ENCODE assay signal across 22 mouse cellular contexts in the genomic region with DNA sequence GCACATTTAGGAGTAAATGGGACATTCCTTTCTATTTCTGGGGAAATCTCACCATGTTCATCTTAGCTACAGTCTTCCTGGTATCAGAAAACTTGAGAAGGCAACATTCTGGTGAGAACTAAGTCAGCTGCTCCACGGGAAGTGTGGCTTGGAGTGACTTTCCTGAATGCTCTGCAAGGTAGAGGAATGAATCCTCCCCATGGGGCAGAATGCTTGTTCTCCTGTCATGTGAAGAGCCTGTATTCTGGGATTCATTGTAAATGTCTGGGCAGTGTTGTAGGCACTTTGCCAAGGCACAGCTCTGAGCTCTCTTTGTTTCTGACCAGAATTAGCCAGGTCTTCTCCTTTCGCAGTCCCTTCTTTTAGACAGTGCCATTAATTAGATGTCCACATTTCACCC.
A peak's percentile ranks its signal among the peaks of the same experiment; 100 is the strongest.
DNase-seq lines count a peak whose midpoint lies in the region; ATAC-seq and TF ChIP-seq lines count a peak whose summit lies in the region.
"Had no signal": no experiment of that assay in that cellular context is flagged by ENCODE, and none has a peak within 500 bp of the region (broad histone marks: within the 10 kb centered on the region; RNA-seq: fewer than 3 reads in every experiment).

No protein-coding gene starts in this region.

- no peaks in the 10 kb centered on the region for H3K36me3 ChIP-seq in liver, embryonic 11.5 days (ENCODE audit: control insufficient read depth, insufficient read depth, low read length)
- no peaks in the 10 kb centered on the region for H3K36me3 ChIP-seq in liver, embryonic 12.5 days
- H3K36me3 ChIP-seq: embryonic facial prominence, embryonic 13.5 days; forebrain, embryonic 12.5 days; limb, embryonic 15.5 days had no signal

- no peak for TF ChIP-seq POLR2A in cerebellum, adult 2 months (IDR thresholded peaks at IDR 0.05; ENCODE audit: borderline replicate concordance, insufficient read depth, low read length)

- ATAC-seq in liver, embryonic 11.5 days (replicated peaks; ENCODE audit: low FRiP score), result no peak
- no peak for ATAC-seq in liver, embryonic 12.5 days
- ATAC-seq: lung, postnatal 0 days had no signal

- H3K27ac ChIP-seq in liver, embryonic 11.5 days (ENCODE audit: low read depth, low read length), result no peak overlapping the region
- H3K27ac ChIP-seq in liver, embryonic 12.5 days, result no peak overlapping the region
- no peak overlapping the region for H3K27ac ChIP-seq in cerebellum, adult 2 months (ENCODE audit: insufficient read depth, low read length)
- H3K27ac ChIP-seq: embryonic facial prominence, embryonic 13.5 days; forebrain, embryonic 12.5 days; hindbrain, embryonic 14.5 days; left cerebral cortex, adult 2 months; limb, embryonic 15.5 days; macrophage had no signal

- no peaks in the 10 kb centered on the region for H3K4me1 ChIP-seq in liver, embryonic 11.5 days (replicated peaks; ENCODE audit: control insufficient read depth, insufficient read depth, low read length)
- H3K4me1 ChIP-seq in liver, embryonic 12.5 days, result no peaks in the 10 kb centered on the region; the same call in 1 of the 2 replicates
- peaks cover 22% of the 10 kb centered on the region for H3K4me1 ChIP-seq in cerebellum, adult 2 months (ENCODE audit: control insufficient read depth, insufficient read depth, low read length)
- H3K4me1 ChIP-seq: embryonic facial prominence, embryonic 13.5 days; forebrain, embryonic 12.5 days; limb, embryonic 15.5 days had no signal

- no peaks in the 10 kb centered on the region for H3K9me3 ChIP-seq in liver, embryonic 11.5 days (ENCODE audit: control insufficient read depth, low read length)
- no peaks in the 10 kb centered on the region for H3K9me3 ChIP-seq in liver, embryonic 12.5 days (replicated peaks)
- H3K9me3 ChIP-seq: embryonic facial prominence, embryonic 13.5 days; forebrain, embryonic 12.5 days; limb, embryonic 15.5 days had no signal

- no peaks in the 10 kb centered on the region for H3K27me3 ChIP-seq in liver, embryonic 11.5 days (replicated peaks; ENCODE audit: control insufficient read depth, insufficient read depth, low read length)
- H3K27me3 ChIP-seq in liver, embryonic 12.5 days (replicated peaks), result no peaks in the 10 kb centered on the region
- no peaks in the 10 kb centered on the region for H3K27me3 ChIP-seq in cerebellum, adult 2 months (ENCODE audit: control insufficient read depth, insufficient read depth, low read length)
- H3K27me3 ChIP-seq: embryonic facial prominence, embryonic 13.5 days; forebrain, embryonic 12.5 days; limb, embryonic 15.5 days had no signal

- H3K4me2 ChIP-seq in liver, embryonic 11.5 days, result no peak overlapping the region
- H3K4me2 ChIP-seq in liver, embryonic 12.5 days, result no peak overlapping the region
- H3K4me2 ChIP-seq: embryonic facial prominence, embryonic 13.5 days; forebrain, embryonic 12.5 days; hindbrain, embryonic 14.5 days; limb, embryonic 15.5 days had no signal

- H3K9ac ChIP-seq in liver, embryonic 11.5 days (ENCODE audit: low read depth, low read length), result no peak overlapping the region
- no peak overlapping the region for H3K9ac ChIP-seq in liver, embryonic 12.5 days
- H3K9ac ChIP-seq: embryonic facial prominence, embryonic 13.5 days; forebrain, embryonic 12.5 days; hindbrain, embryonic 14.5 days; limb, embryonic 15.5 days had no signal

- no peak for TF ChIP-seq CTCF in cerebellum, adult 2 months (IDR thresholded peaks at IDR 0.05; ENCODE audit: borderline replicate concordance, insufficient read depth, low read depth, low read length)

- H3K4me3 ChIP-seq in liver, embryonic 11.5 days (ENCODE audit: low read depth, low read length), result no peak overlapping the region
- no peak overlapping the region for H3K4me3 ChIP-seq in liver, embryonic 12.5 days
- H3K4me3 ChIP-seq in cerebellum, adult 2 months (replicated peaks; ENCODE audit: insufficient read depth, low read depth, low read length), result no peak overlapping the region
- H3K4me3 ChIP-seq: embryonic facial prominence, embryonic 13.5 days; erythroblast, embryonic 14.5 days; forebrain, embryonic 12.5 days; left cerebral cortex, adult 2 months; limb, embryonic 15.5 days had no signal

- peak; percentile 78 for DNase-seq in heart, adult 11 months
- no peak for DNase-seq in heart, postnatal 36 days
- peak; percentile 5 for DNase-seq in liver, embryonic 11.5 days (ENCODE audit: low spot score)
- DNase-seq in cerebellum, adult 2 months, result peak; percentile 43 to 57
- DNase-seq in cerebellum, postnatal 25 days, result peak; percentile 46 to 58
- DNase-seq in right cerebral cortex, adult 2 months (ENCODE audit: low spot score in 2 of 2), result no peak
- DNase-seq in adrenal gland, adult 2 months, result no peak
- DNase-seq: adrenal gland, postnatal 14 days; embryo, embryonic 11 days; kidney, adult 8-10 months; kidney, postnatal 10 days; spleen, adult 18-20 months; thymus, postnatal 14 days had no signal

- 73% methylated on average over 2 of the region's 2 CpGs for WGBS in liver, embryonic 11.5 days
- 68% methylated on average over 2 of the region's 2 CpGs for WGBS in liver, embryonic 12.5 days (ENCODE audit: insufficient replicate concordance)
- WGBS in cerebellum, adult 2 months, result 32% methylated on average over 2 of the region's 2 CpGs

- intact Hi-C loops in heart, postnatal 36 days (cut with DNase I), result loop anchor here (5.0 kb wide), 1 partner anchor 45 kb away; no protein-coding TSS in a partner anchor

Comparison
In these comparisons a context has a peak if more than half of its experiments do, and no peak if none do; other contexts are left out.
1. DNase-seq: peak in heart, adult 11 months (single experiment), liver, embryonic 11.5 days (single experiment), cerebellum, adult 2 months (2 of 2) and cerebellum, postnatal 25 days (2 of 2); none in heart, postnatal 36 days (0 of 2), right cerebral cortex, adult 2 months (0 of 2) and adrenal gland, adult 2 months (single experiment).